Mouse (Mus musculus) lung, embryonic 14.5 days (tissue): ENCODE measurements at regions not wholly inside any gene's neighbourhood (a gene's known extent, or its start where the extent isn't known, plus 50 kb on each side); places are given as distances from the start of the nearest gene placed in this dataset.

Source experiments
- ATAC-seq: fragments of 200-750 bp; cut with Nextera tagmentation; 2 replicates; pipeline ENCODE4 v1.8.0; 2017; ENCODE audit warnings: mild to moderate bottlenecking, moderate TSS enrichment, moderate library complexity; ENCODE audit not compliant: insufficient read depth
- DNase-seq: peaks from one replicate; pipeline ENCODE4 v3.0.0-alpha.2; 2015
- H3K27ac ChIP-seq: fragments of 300-500 bp; sonication (generic); 2 replicates; pipeline ENCODE4 v1.5.1; 2014; ENCODE audit warnings: low read depth, mild to moderate bottlenecking, moderate library complexity
- H3K27me3 ChIP-seq: fragments of 300-500 bp; sonication (generic); 2 replicates; pipeline ENCODE4 v1.6.1; 2014; ENCODE audit warnings: low read length, control low read depth; ENCODE audit not compliant: insufficient read depth
- H3K36me3 ChIP-seq: fragments of 300-500 bp; sonication (generic); 2 replicates; pipeline ENCODE4 v1.6.1; 2014; ENCODE audit warnings: control low read depth; ENCODE audit not compliant: insufficient read depth
- H3K4me1 ChIP-seq: fragments of 300-500 bp; sonication (generic); 2 replicates; pipeline ENCODE4 v1.6.1; 2014; ENCODE audit warnings: antibody characterized with exemption, control low read depth; ENCODE audit not compliant: insufficient read depth
- H3K4me2 ChIP-seq: fragments of 300-500 bp; sonication (generic); 2 replicates; pipeline ENCODE4 v1.6.1; 2014; ENCODE audit warnings: mild to moderate bottlenecking
- H3K4me3 ChIP-seq: fragments of 300-500 bp; sonication (generic); 2 replicates; pipeline ENCODE4 v1.5.1; 2014; ENCODE audit warnings: low read depth, low read length
- H3K9ac ChIP-seq: fragments of 300-500 bp; sonication (generic); 2 replicates; pipeline ENCODE4 v1.6.1; 2014
- H3K9me3 ChIP-seq: fragments of 300-500 bp; sonication (generic); 2 replicates; pipeline ENCODE4 v1.6.1; 2016; ENCODE audit warnings: low read depth, low read length, control low read depth
- CTCF ChIP-seq: IDR thresholded peaks from 2 replicates; pipeline ENCODE4 v1.5.1; 2016; ENCODE audit warnings: antibody characterized with exemption, low read depth
- WGBS: fragments of 180-500 bp; shearing (Covaris S2); extraction: QIAGEN DNeasy Blood & Tissue Kit; methylation state at CpG from one replicate; pipeline ENCODE4 v1.1.7; 2014; 5-methylcytosine and 5-hydroxymethylcytosine counted together

- Histone ChIP-seq H3K4me2 (no peak overlapping the region), H3K9me3 (no peaks in the 10 kb centered on the region), H3K27ac (no peak overlapping the region), H3K36me3 (no peaks in the 10 kb centered on the region), H3K27me3 (no peaks in the 10 kb centered on the region), H3K4me1 (no peaks in the 10 kb centered on the region), H3K9ac (no peak overlapping the region), H3K4me3 (no peak overlapping the region)
- TF ChIP-seq CTCF, result no peak
- DNase-seq (no peak), ATAC-seq (no peak)
- WGBS, result 80% methylated on average over 8 of the region's 8 CpGs
Observed at GRCm38 (mm10) chr14:94541995-94542394, 651.5 kb upstream of the Pcdh9 start.

GRCm38 (mm10) chr14:94525648-94526047 is 635.2 kb upstream of the Pcdh9 start:
- no peak for ATAC-seq
- TF ChIP-seq CTCF, result no peak
- H3K27ac ChIP-seq, result no peak overlapping the region
- H3K36me3 ChIP-seq, result no peaks in the 10 kb centered on the region
- 82% methylated on average over 1 of the region's 1 CpGs for WGBS
- H3K9ac ChIP-seq, result no peak overlapping the region
- no peaks in the 10 kb centered on the region for H3K9me3 ChIP-seq
- no peak for DNase-seq
- H3K4me2 ChIP-seq, result no peak overlapping the region
- no peaks in the 10 kb centered on the region for H3K27me3 ChIP-seq
- H3K4me3 ChIP-seq, result no peak overlapping the region
- no peaks in the 10 kb centered on the region for H3K4me1 ChIP-seq

GRCm38 (mm10) chr14:94525238-94525637 is 634.8 kb upstream of the Pcdh9 start:
- H3K4me3 ChIP-seq, result no peak overlapping the region

GRCm38 (mm10) chr14:94522007-94522406 is 631.5 kb upstream of the Pcdh9 start:
- Histone ChIP-seq H3K9ac (no peak overlapping the region), H3K27me3 (no peaks in the 10 kb centered on the region), H3K36me3 (no peaks in the 10 kb centered on the region), H3K4me1 (no peaks in the 10 kb centered on the region), H3K27ac (no peak overlapping the region), H3K4me2 (no peak overlapping the region), H3K4me3 (no peak overlapping the region), H3K9me3 (no peaks in the 10 kb centered on the region)
- ATAC-seq (peak; percentile 90), DNase-seq (peak; percentile 70)
- TF ChIP-seq CTCF, result no peak
- 16% methylated on average over 2 of the region's 2 CpGs for WGBS

More at GRCm38 (mm10) chr14:94525238-94525637, 634.8 kb upstream of the Pcdh9 start:
- Histone ChIP-seq H3K27me3 (no peaks in the 10 kb centered on the region), H3K27ac (no peak overlapping the region), H3K4me2 (no peak overlapping the region), H3K36me3 (no peaks in the 10 kb centered on the region), H3K9ac (no peak overlapping the region), H3K4me1 (no peaks in the 10 kb centered on the region), H3K9me3 (no peaks in the 10 kb centered on the region)
- DNase-seq (no peak), ATAC-seq (no peak)
- TF ChIP-seq CTCF, result no peak

GRCm38 (mm10) chr14:94491370-94491769 is 600.9 kb upstream of the Pcdh9 start:
- no peaks in the 10 kb centered on the region for H3K36me3 ChIP-seq
- H3K9ac ChIP-seq, result no peak overlapping the region
- no peak overlapping the region for H3K4me2 ChIP-seq
- ATAC-seq (no peak), DNase-seq (peak; percentile 19)
- no peak overlapping the region for H3K4me3 ChIP-seq
- no peak overlapping the region for H3K27ac ChIP-seq
- no peaks in the 10 kb centered on the region for H3K27me3 ChIP-seq
- no peaks in the 10 kb centered on the region for H3K4me1 ChIP-seq
- TF ChIP-seq CTCF, result no peak
- H3K9me3 ChIP-seq, result no peaks in the 10 kb centered on the region

- TF ChIP-seq CTCF, result no peak
- no peaks in the 10 kb centered on the region for H3K36me3 ChIP-seq
- H3K9ac ChIP-seq, result no peak overlapping the region
- no peaks in the 10 kb centered on the region for H3K27me3 ChIP-seq
- H3K9me3 ChIP-seq, result no peaks in the 10 kb centered on the region
- no peak overlapping the region for H3K4me3 ChIP-seq
- no peak overlapping the region for H3K4me2 ChIP-seq
- H3K4me1 ChIP-seq, result no peaks in the 10 kb centered on the region
- no peak for DNase-seq
- WGBS, result 87% methylated on average over 3 of the region's 3 CpGs
- no peak for ATAC-seq
- H3K27ac ChIP-seq, result no peak overlapping the region
Observed at GRCm38 (mm10) chr14:94475887-94476286, 585.4 kb upstream of the Pcdh9 start.

- 89% methylated on average over 1 of the region's 1 CpGs for WGBS
- ATAC-seq, result no peak
- TF ChIP-seq CTCF, result no peak
Observed at GRCm38 (mm10) chr14:94473181-94473580, 582.7 kb upstream of the Pcdh9 start.

GRCm38 (mm10) chr14:94445952-94446351 is 555.5 kb upstream of the Pcdh9 start:
- TF ChIP-seq CTCF, result no peak
- H3K4me2 ChIP-seq, result no peak overlapping the region
- WGBS, result 78% methylated on average over 1 of the region's 1 CpGs

More at GRCm38 (mm10) chr14:94473181-94473580, 582.7 kb upstream of the Pcdh9 start:
- DNase-seq, result no peak
- H3K9me3 ChIP-seq, result no peaks in the 10 kb centered on the region
- no peaks in the 10 kb centered on the region for H3K27me3 ChIP-seq
- no peak overlapping the region for H3K9ac ChIP-seq
- H3K36me3 ChIP-seq, result no peaks in the 10 kb centered on the region
- no peak overlapping the region for H3K27ac ChIP-seq
- no peak overlapping the region for H3K4me2 ChIP-seq
- H3K4me1 ChIP-seq, result no peaks in the 10 kb centered on the region
- no peak overlapping the region for H3K4me3 ChIP-seq

More at GRCm38 (mm10) chr14:94445952-94446351, 555.5 kb upstream of the Pcdh9 start:
- no peak overlapping the region for H3K27ac ChIP-seq
- H3K4me1 ChIP-seq, result no peaks in the 10 kb centered on the region
- DNase-seq (no peak), ATAC-seq (no peak)
- no peaks in the 10 kb centered on the region for H3K36me3 ChIP-seq
- H3K9ac ChIP-seq, result no peak overlapping the region
- no peaks in the 10 kb centered on the region for H3K9me3 ChIP-seq
- no peak overlapping the region for H3K4me3 ChIP-seq
- H3K27me3 ChIP-seq, result no peaks in the 10 kb centered on the region
